Mouse (Mus musculus) liver, embryonic 15.5 days (tissue): Measurements from ENCODE around the gene Helq. TPM values are rescaled to one million over a fixed set of nuclear protein-coding genes. Genes with fewer than 3 reads are reported as not detected.

Experiments
- ATAC-seq: fragments of 200-750 bp; cut with Nextera tagmentation; 2 replicates; pipeline ENCODE4 v1.8.0; 2017; ENCODE audit warnings: moderate number of reproducible peaks, mild to moderate bottlenecking, moderate library complexity; ENCODE audit not compliant: insufficient read depth
- H3K27ac ChIP-seq: fragments of 300-500 bp; sonication (generic); replicated peaks from 2 replicates; pipeline ENCODE4 v1.5.1; 2015; ENCODE audit warnings: mild to moderate bottlenecking, inconsistent platforms
- H3K27me3 ChIP-seq: fragments of 300-500 bp; sonication (generic); 2 replicates; pipeline ENCODE4 v1.6.1; 2015; ENCODE audit warnings: mild to moderate bottlenecking, inconsistent platforms
- H3K36me3 ChIP-seq: fragments of 300-500 bp; sonication (generic); replicated peaks from 2 replicates; pipeline ENCODE4 v1.6.1; 2015; ENCODE audit warnings: moderate library complexity, mild to moderate bottlenecking, inconsistent platforms
- H3K4me1 ChIP-seq: fragments of 300-500 bp; sonication (generic); replicated peaks from 2 replicates; pipeline ENCODE4 v1.6.1; 2015; ENCODE audit warnings: inconsistent platforms
- H3K4me2 ChIP-seq: fragments of 300-500 bp; sonication (generic); 2 replicates; pipeline ENCODE4 v1.6.1; 2015; ENCODE audit warnings: moderate library complexity, mild to moderate bottlenecking, inconsistent platforms
- H3K4me3 ChIP-seq: fragments of 300-500 bp; sonication (generic); replicated peaks from 2 replicates; pipeline ENCODE4 v1.5.1; 2015; ENCODE audit warnings: mild to moderate bottlenecking, inconsistent platforms
- H3K9ac ChIP-seq: fragments of 300-500 bp; sonication (generic); 2 replicates; pipeline ENCODE4 v1.6.1; 2015; ENCODE audit warnings: moderate library complexity, mild to moderate bottlenecking, inconsistent platforms
- H3K9me3 ChIP-seq: fragments of 300-500 bp; sonication (generic); replicated peaks from 2 replicates; pipeline ENCODE4 v1.6.1; 2016; ENCODE audit warnings: inconsistent platforms
- WGBS: fragments of 180-500 bp; shearing (Covaris S2); methylation state at CpG from one replicate; pipeline ENCODE4 v1.1.7; 2015; ENCODE audit warnings: mixed read lengths; ENCODE audit not compliant: insufficient replicate concordance; 5-methylcytosine and 5-hydroxymethylcytosine counted together
- polyA plus RNA-seq: library from polyadenylated mRNA; unstranded; fragments of >200 nt; fragmentation: Nextera tagmentation; extraction: Ambion mirVana; gene quantifications from 2 replicates; pipeline ENCODE4 v1.2.1, GENCODE M21; 2015

Gene Helq
- polyA plus RNA-seq, 1 experiment from 2014 or later: 11.5 TPM

GRCm38 (mm10) chr5:100776900-100777299, 21.5 kb downstream of the Helq start:
- Histone ChIP-seq H3K36me3 (peaks cover 88% of the 10 kb centered on the region), H3K27me3 (no peaks in the 10 kb centered on the region), H3K9ac (no peak overlapping the region), H3K4me3 (no peak overlapping the region), H3K4me1 (no peaks in the 10 kb centered on the region), H3K9me3 (no peaks in the 10 kb centered on the region), H3K27ac (no peak overlapping the region), H3K4me2 (no peak overlapping the region)
- no peak for ATAC-seq
- 84% methylated on average over 5 of the region's 5 CpGs for WGBS

GRCm38 (mm10) chr5:100775778-100776404, 22.5 kb downstream of the Helq start:
- 79% methylated on average over 13 of the region's 13 CpGs for WGBS
- no peak overlapping the region for H3K4me3 ChIP-seq
- H3K36me3 ChIP-seq: peaks cover 88% of the 10 kb centered on the region
- H3K4me2 ChIP-seq: no peak overlapping the region
- H3K27me3 ChIP-seq: no peaks in the 10 kb centered on the region
- no peak overlapping the region for H3K9ac ChIP-seq
- no peaks in the 10 kb centered on the region for H3K4me1 ChIP-seq
- H3K9me3 ChIP-seq: no peaks in the 10 kb centered on the region
- H3K27ac ChIP-seq: no peak overlapping the region
- no peak for ATAC-seq

GRCm38 (mm10) chr5:100771575-100771974, 26.8 kb downstream of the Helq start:
- Histone ChIP-seq H3K4me2 (no peak overlapping the region), H3K9me3 (no peaks in the 10 kb centered on the region), H3K4me1 (no peaks in the 10 kb centered on the region), H3K27ac (no peak overlapping the region), H3K36me3 (peaks cover 89% of the 10 kb centered on the region), H3K9ac (no peak overlapping the region), H3K4me3 (no peak overlapping the region), H3K27me3 (no peaks in the 10 kb centered on the region)
- 79% methylated on average over 4 of the region's 4 CpGs for WGBS
- ATAC-seq: no peak

GRCm38 (mm10) chr5:100766026-100766425, 32.4 kb downstream of the Helq start:
- Histone ChIP-seq H3K4me3 (no peak overlapping the region), H3K4me2 (no peak overlapping the region), H3K27ac (no peak overlapping the region), H3K9me3 (no peaks in the 10 kb centered on the region), H3K4me1 (no peaks in the 10 kb centered on the region), H3K27me3 (no peaks in the 10 kb centered on the region), H3K9ac (no peak overlapping the region), H3K36me3 (peaks cover 90% of the 10 kb centered on the region)
- WGBS: 90% methylated on average over 7 of the region's 7 CpGs
- no peak for ATAC-seq

- Histone ChIP-seq H3K27ac (no peak overlapping the region), H3K9me3 (no peaks in the 10 kb centered on the region), H3K4me1 (no peaks in the 10 kb centered on the region), H3K4me2 (no peak overlapping the region), H3K4me3 (no peak overlapping the region), H3K27me3 (no peaks in the 10 kb centered on the region), H3K9ac (no peak overlapping the region), H3K36me3 (peaks cover 57% of the 10 kb centered on the region)
- ATAC-seq: no peak
- WGBS: 79% methylated on average over 7 of the region's 7 CpGs
These were observed 36.7 kb downstream of the Helq start for GRCm38 (mm10) chr5:100761736-100762135.

- Histone ChIP-seq H3K4me2 (no peak overlapping the region), H3K9me3 (no peaks in the 10 kb centered on the region), H3K9ac (no peak overlapping the region), H3K36me3 (peaks cover 41% of the 10 kb centered on the region), H3K27me3 (no peaks in the 10 kb centered on the region), H3K4me3 (no peak overlapping the region), H3K27ac (no peak overlapping the region), H3K4me1 (no peaks in the 10 kb centered on the region)
- no peak for ATAC-seq
- whole genome bisulfite sequencing: 79% methylated on average over 10 of the region's 10 CpGs
These were observed 38.2 kb downstream of the Helq start for GRCm38 (mm10) chr5:100760049-100760663.

GRCm38 (mm10) chr5:100758121-100758520, 40.3 kb downstream of the Helq start:
- peaks cover 22% of the 10 kb centered on the region for H3K36me3 ChIP-seq
- no peak for ATAC-seq
- 84% methylated on average over 5 of the region's 5 CpGs for WGBS
- H3K27me3 ChIP-seq: no peaks in the 10 kb centered on the region
- no peaks in the 10 kb centered on the region for H3K9me3 ChIP-seq
- no peaks in the 10 kb centered on the region for H3K4me1 ChIP-seq
- H3K27ac ChIP-seq: no peak overlapping the region
- no peak overlapping the region for H3K4me3 ChIP-seq
- no peak overlapping the region for H3K9ac ChIP-seq
- no peak overlapping the region for H3K4me2 ChIP-seq

GRCm38 (mm10) chr5:100753407-100753806, 45.0 kb downstream of the Helq start:
- H3K36me3 ChIP-seq: no peaks in the 10 kb centered on the region
- H3K27ac ChIP-seq: no peak overlapping the region
- no peaks in the 10 kb centered on the region for H3K27me3 ChIP-seq
- WGBS: 37% methylated on average over 7 of the region's 7 CpGs
- no peaks in the 10 kb centered on the region for H3K9me3 ChIP-seq
- H3K4me3 ChIP-seq: no peak overlapping the region
- no peaks in the 10 kb centered on the region for H3K4me1 ChIP-seq
- no peak overlapping the region for H3K4me2 ChIP-seq
- H3K9ac ChIP-seq: no peak overlapping the region
- no peak for ATAC-seq

GRCm38 (mm10) chr5:100751655-100752054, 46.7 kb downstream of the Helq start:
- WGBS: 54% methylated on average over 4 of the region's 4 CpGs
- no peak overlapping the region for H3K4me3 ChIP-seq

GRCm38 (mm10) chr5:100750617-100751255, 47.7 kb downstream of the Helq start:
- Histone ChIP-seq H3K4me3 (no peak overlapping the region), H3K27ac (no peak overlapping the region), H3K27me3 (no peaks in the 10 kb centered on the region), H3K9ac (no peak overlapping the region), H3K4me2 (no peak overlapping the region), H3K9me3 (no peaks in the 10 kb centered on the region), H3K4me1 (no peaks in the 10 kb centered on the region), H3K36me3 (no peaks in the 10 kb centered on the region)
- WGBS: 31% methylated on average over 10 of the region's 10 CpGs
- ATAC-seq: no peak

More at GRCm38 (mm10) chr5:100751655-100752054, 46.7 kb downstream of the Helq start:
- Histone ChIP-seq H3K36me3 (no peaks in the 10 kb centered on the region), H3K9ac (no peak overlapping the region), H3K4me2 (no peak overlapping the region), H3K9me3 (no peaks in the 10 kb centered on the region), H3K27me3 (no peaks in the 10 kb centered on the region), H3K4me1 (no peaks in the 10 kb centered on the region), H3K27ac (no peak overlapping the region)
- ATAC-seq: no peak

GRCm38 (mm10) chr5:100738802-100739201, 59.6 kb downstream of the Helq start:
- no peak overlapping the region for H3K27ac ChIP-seq
- no peaks in the 10 kb centered on the region for H3K27me3 ChIP-seq
- peaks cover 7% of the 10 kb centered on the region for H3K4me1 ChIP-seq
- 0 out of 2 replicates have a peak, but pooled peaks cover 4% of the 10 kb centered on the region for H3K9me3 ChIP-seq
- no peaks in the 10 kb centered on the region for H3K36me3 ChIP-seq
- no peak overlapping the region for H3K9ac ChIP-seq
- 77% methylated on average over 8 of the region's 8 CpGs for WGBS
- H3K4me3 ChIP-seq: no peak overlapping the region
- H3K4me2 ChIP-seq: no peak overlapping the region
- no peak for ATAC-seq
